Mouse (Mus musculus): ENCODE measurements around the gene Mthfsd. TPM values are rescaled to one million over a fixed set of nuclear protein-coding genes. Genes with fewer than 3 reads are reported as not detected.

The Mthfsd gene
- polyA plus RNA-seq, 1 experiment from 2014 or later, result 33.0 TPM

GRCm38 (mm10) chr8:121128531-121129264 lies 20.5 kb upstream of the Mthfsd start:
- TF ChIP-seq CTCF (IDR thresholded peaks at IDR 0.05; ENCODE audit: low read depth) (no peak), EP300 (optimal IDR thresholded peaks at IDR 0.05) (no peak)
- Histone ChIP-seq H3K4me3 (ENCODE audit: low read depth, low read length) (peak overlapping the region; percentile 39), H3K4me2 (replicated peaks; ENCODE audit: low read depth) (peak overlapping the region; percentile 48), H3K27ac (replicated peaks) (peak overlapping the region; percentile 56), H3K27me3 (ENCODE audit: control insufficient read depth, insufficient read depth, low read length) (peaks cover 13% of the 10 kb centered on the region), H3K9ac (ENCODE audit: low read length) (peak overlapping the region; percentile 54), H3K4me1 (replicated peaks; ENCODE audit: control insufficient read depth, insufficient read depth) (0 out of 2 replicates have a peak, but pooled peaks cover 4% of the 10 kb centered on the region), H3K9me3 (ENCODE audit: control insufficient read depth, low read length) (no peaks in the 10 kb centered on the region), H3K36me3 (ENCODE audit: control insufficient read depth, insufficient read depth, low read length) (no peaks in the 10 kb centered on the region)
- WGBS, result 10% methylated on average over 51 of the region's 55 CpGs
- ATAC-seq (ENCODE audit: low FRiP score, low TSS enrichment) (no peak), DNase-seq (ENCODE audit: low spot score) (no peak)

DNA sequence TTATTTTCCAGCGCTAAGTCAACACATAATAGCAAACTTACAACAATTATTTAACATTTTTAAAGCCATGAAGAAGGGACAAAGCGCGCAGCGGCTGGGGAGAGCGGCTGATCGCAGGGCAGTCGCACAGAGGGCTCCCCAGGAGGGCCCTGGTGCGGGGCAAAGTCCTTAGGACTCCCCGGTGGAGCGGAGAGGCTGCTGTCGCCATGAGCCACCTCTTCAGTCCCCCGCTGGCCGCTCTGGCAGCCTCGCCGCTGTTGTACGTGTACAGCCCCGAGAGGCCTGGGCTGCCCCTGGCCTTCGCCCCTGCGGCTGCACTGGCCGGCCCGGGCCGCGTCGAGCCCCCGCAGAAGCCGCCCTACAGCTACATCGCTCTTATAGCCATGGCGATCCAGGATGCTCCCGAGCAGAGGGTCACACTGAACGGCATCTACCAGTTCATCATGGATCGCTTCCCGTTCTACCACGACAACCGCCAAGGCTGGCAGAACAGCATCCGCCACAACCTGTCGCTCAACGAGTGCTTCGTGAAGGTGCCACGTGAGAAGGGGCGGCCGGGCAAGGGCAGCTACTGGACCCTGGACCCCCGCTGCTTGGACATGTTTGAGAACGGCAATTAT lies 19.7 kb upstream of the Mthfsd start, which contains the start of gene Foxl1:
Foxl1 (plus strand) TSS at position 185 of the 620 bp plus-strand sequence.
- Histone ChIP-seq H3K9ac (ENCODE audit: low read length) (peak within 1 kb of the TSS; percentile 54), H3K27ac (replicated peaks) (peak within 1 kb of the TSS; percentile 56), H3K27me3 (ENCODE audit: control insufficient read depth, insufficient read depth, low read length) (peaks cover 13% of the 10 kb centered on the region), H3K4me1 (replicated peaks; ENCODE audit: control insufficient read depth, insufficient read depth) (0 out of 2 replicates have a peak, but pooled peaks cover 4% of the 10 kb centered on the region), H3K9me3 (ENCODE audit: control insufficient read depth, low read length) (no peaks in the 10 kb centered on the region), H3K4me3 (ENCODE audit: low read depth, low read length) (peak within 1 kb of the TSS; percentile 39), H3K4me2 (replicated peaks; ENCODE audit: low read depth) (peak within 1 kb of the TSS; percentile 48), H3K36me3 (ENCODE audit: control insufficient read depth, insufficient read depth, low read length) (no peaks in the 10 kb centered on the region)
- peak; percentile 16; the same call in 1 of the 2 replicates for ATAC-seq (ENCODE audit: low FRiP score, low TSS enrichment)
- 4% methylated on average over 43 of the region's 43 CpGs for WGBS
- TF ChIP-seq CTCF (IDR thresholded peaks at IDR 0.05; ENCODE audit: low read depth) (no peak), EP300 (optimal IDR thresholded peaks at IDR 0.05) (no peak)
- DNase-seq (ENCODE audit: low spot score), result no peak

DNA sequence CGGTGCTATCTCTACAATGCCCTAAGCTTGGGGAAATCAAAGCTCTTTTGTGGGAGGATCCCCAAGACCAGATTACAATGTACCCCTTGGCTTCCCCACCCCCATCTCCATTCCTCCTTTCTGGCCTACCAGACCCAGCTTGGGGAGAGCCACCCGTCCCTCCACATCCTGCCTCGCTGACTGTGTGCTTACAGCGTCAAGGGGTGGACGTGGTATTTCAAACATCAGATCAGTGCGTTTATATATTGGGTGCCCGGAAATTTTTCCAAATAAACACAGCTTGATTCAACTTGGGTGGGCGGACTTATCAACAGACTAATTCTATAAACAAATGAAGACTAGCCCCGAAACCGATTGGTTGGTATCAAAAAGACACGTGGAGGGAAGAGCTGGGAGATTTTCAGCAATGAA lies 19.1 kb upstream of the Mthfsd start:
- H3K27me3 ChIP-seq (ENCODE audit: control insufficient read depth, insufficient read depth, low read length), result peaks cover 13% of the 10 kb centered on the region
- H3K36me3 ChIP-seq (ENCODE audit: control insufficient read depth, insufficient read depth, low read length), result no peaks in the 10 kb centered on the region
- 14% methylated on average over 11 of the region's 11 CpGs for WGBS
- H3K27ac ChIP-seq (replicated peaks), result 0 out of 2 replicates have a peak overlapping the region, but pooled peaks have one; percentile 18
- no peaks in the 10 kb centered on the region for H3K9me3 ChIP-seq (ENCODE audit: control insufficient read depth, low read length)
- ATAC-seq (ENCODE audit: low FRiP score, low TSS enrichment), result peak; percentile 50; the same call in 1 of the 2 replicates
- H3K4me2 ChIP-seq (replicated peaks; ENCODE audit: low read depth), result no peak overlapping the region
- no peak overlapping the region for H3K9ac ChIP-seq (ENCODE audit: low read length)
- DNase-seq (ENCODE audit: low spot score), result no peak
- no peak for TF ChIP-seq CTCF (IDR thresholded peaks at IDR 0.05; ENCODE audit: low read depth)
- TF ChIP-seq EP300 (optimal IDR thresholded peaks at IDR 0.05), result no peak
- H3K4me1 ChIP-seq (replicated peaks; ENCODE audit: control insufficient read depth, insufficient read depth), result 0 out of 2 replicates have a peak, but pooled peaks cover 4% of the 10 kb centered on the region
- H3K4me3 ChIP-seq (ENCODE audit: low read depth, low read length), result no peak overlapping the region

GRCm38 (mm10) chr8:121126694-121127093 lies 18.5 kb upstream of the Mthfsd start:
- Histone ChIP-seq H3K27ac (replicated peaks) (0 out of 2 replicates have a peak overlapping the region, but pooled peaks have one; percentile 18), H3K36me3 (ENCODE audit: control insufficient read depth, insufficient read depth, low read length) (no peaks in the 10 kb centered on the region), H3K9me3 (ENCODE audit: control insufficient read depth, low read length) (no peaks in the 10 kb centered on the region), H3K4me3 (ENCODE audit: low read depth, low read length) (no peak overlapping the region), H3K9ac (ENCODE audit: low read length) (no peak overlapping the region), H3K4me1 (replicated peaks; ENCODE audit: control insufficient read depth, insufficient read depth) (0 out of 2 replicates have a peak, but pooled peaks cover 4% of the 10 kb centered on the region), H3K27me3 (ENCODE audit: control insufficient read depth, insufficient read depth, low read length) (peaks cover 13% of the 10 kb centered on the region), H3K4me2 (replicated peaks; ENCODE audit: low read depth) (no peak overlapping the region; the same call in 1 of the 2 replicates)
- 11% methylated on average over 6 of the region's 6 CpGs for WGBS
- TF ChIP-seq EP300 (optimal IDR thresholded peaks at IDR 0.05) (no peak), CTCF (IDR thresholded peaks at IDR 0.05; ENCODE audit: low read depth) (no peak)
- DNase-seq (ENCODE audit: low spot score) (no peak), ATAC-seq (ENCODE audit: low FRiP score, low TSS enrichment) (no peak)

DNA sequence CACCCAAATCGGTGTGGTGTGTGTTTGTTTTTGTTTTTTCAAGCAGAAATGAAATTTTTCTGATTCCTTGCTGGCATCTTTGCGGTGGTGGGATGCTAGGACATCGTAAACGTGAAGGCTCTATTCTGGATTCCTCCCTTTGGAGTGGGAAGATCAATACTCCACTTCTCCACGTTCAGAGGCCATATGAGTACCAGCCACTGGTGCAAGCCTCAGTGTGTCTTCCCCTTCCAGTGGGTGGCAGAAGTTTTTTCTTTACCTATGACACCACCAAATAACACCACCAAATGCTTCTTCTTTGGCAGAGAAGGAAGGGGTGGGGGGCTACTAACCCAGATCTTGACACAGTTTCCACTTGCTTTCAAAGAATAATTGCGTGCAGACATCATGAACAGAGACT lies 18.0 kb upstream of the Mthfsd start:
- peak overlapping the region; percentile 34 for H3K4me3 ChIP-seq (ENCODE audit: low read depth, low read length)
- 0 out of 2 replicates have a peak, but pooled peaks cover 4% of the 10 kb centered on the region for H3K4me1 ChIP-seq (replicated peaks; ENCODE audit: control insufficient read depth, insufficient read depth)
- no peaks in the 10 kb centered on the region for H3K9me3 ChIP-seq (ENCODE audit: control insufficient read depth, low read length)
- no peak for DNase-seq (ENCODE audit: low spot score)
- no peaks in the 10 kb centered on the region for H3K36me3 ChIP-seq (ENCODE audit: control insufficient read depth, insufficient read depth, low read length)
- no peak for ATAC-seq (ENCODE audit: low FRiP score, low TSS enrichment)
- H3K27ac ChIP-seq (replicated peaks), result no peak overlapping the region
- no peak overlapping the region; the same call in 1 of the 2 replicates for H3K4me2 ChIP-seq (replicated peaks; ENCODE audit: low read depth)
- H3K27me3 ChIP-seq (ENCODE audit: control insufficient read depth, insufficient read depth, low read length), result peaks cover 13% of the 10 kb centered on the region
- no peak for TF ChIP-seq EP300 (optimal IDR thresholded peaks at IDR 0.05)
- TF ChIP-seq CTCF (IDR thresholded peaks at IDR 0.05; ENCODE audit: low read depth), result no peak
- H3K9ac ChIP-seq (ENCODE audit: low read length), result no peak overlapping the region
- 19% methylated on average over 6 of the region's 6 CpGs for WGBS
